Mouse (Mus musculus): Measurements from ENCODE around the gene Gm42372. TPM values are rescaled to one million over a fixed set of nuclear protein-coding genes. Genes with fewer than 3 reads are reported as not detected.

The Gm42372 gene
- total RNA-seq (2014; rRNA removed) = 0.07 TPM in 1 of 2 replicates, not detected in the other
- not detected in 2 replicates for polyA plus RNA-seq (2012; rRNA removed)

GRCm38 (mm10) chr7:16982859-16983568 is at the start of gene Gm42372:
Gm42372 (plus strand) TSS chr7:16983086.
- 45% methylated on average over 26 of the region's 26 CpGs for WGBS
- no peaks in the 10 kb centered on the region for H3K36me3 ChIP-seq (ENCODE audit: control insufficient read depth, insufficient read depth, low read length)
- H3K79me2 ChIP-seq (ENCODE audit: control insufficient read depth, insufficient read depth, low read length) = no peaks in the 10 kb centered on the region
- DNase-seq (ENCODE audit: extremely low read depth, low read depth, low spot score) = no peak
- no peak within 1 kb of the TSS for H3K27ac ChIP-seq (replicated peaks; ENCODE audit: insufficient read depth, low read depth, low read length)
- H3K9ac ChIP-seq (ENCODE audit: low read depth, low read length) = no peak within 1 kb of the TSS
- no peaks in the 10 kb centered on the region for H3K27me3 ChIP-seq (ENCODE audit: control insufficient read depth, insufficient read depth, low read length)
- no peak for TF ChIP-seq POLR2A (IDR thresholded peaks at IDR 0.05; ENCODE audit: extremely low read depth, insufficient read depth, low read length)
- TF ChIP-seq CTCF (IDR thresholded peaks at IDR 0.05; ENCODE audit: low read depth, low read length) = no peak
- no peak within 1 kb of the TSS for H3K4me3 ChIP-seq (ENCODE audit: insufficient read depth, low read depth, low read length)
- peaks cover 3% of the 10 kb centered on the region; the same call in 1 of the 2 replicates for H3K4me1 ChIP-seq (ENCODE audit: control insufficient read depth, insufficient read depth, low read length)

- no peak for DNase-seq (ENCODE audit: extremely low read depth, low read depth, low spot score)
- no peak overlapping the region for H3K4me3 ChIP-seq (ENCODE audit: insufficient read depth, low read depth, low read length)
Measured at GRCm38 (mm10) chr7:16937312-16937711, 45.6 kb upstream of the Gm42372 start.

GRCm38 (mm10) chr7:16938117-16938791 is 44.6 kb upstream of the Gm42372 start:
- H3K79me2 ChIP-seq (ENCODE audit: control insufficient read depth, insufficient read depth, low read length) = no peaks in the 10 kb centered on the region
- H3K9ac ChIP-seq (ENCODE audit: low read depth, low read length) = no peak overlapping the region
- no peak for DNase-seq (ENCODE audit: extremely low read depth, low read depth, low spot score)
- H3K4me3 ChIP-seq (ENCODE audit: insufficient read depth, low read depth, low read length) = no peak overlapping the region
- TF ChIP-seq CTCF (IDR thresholded peaks at IDR 0.05; ENCODE audit: low read depth, low read length) (no peak), POLR2A (IDR thresholded peaks at IDR 0.05; ENCODE audit: extremely low read depth, insufficient read depth, low read length) (no peak)
- no peaks in the 10 kb centered on the region for H3K4me1 ChIP-seq (ENCODE audit: control insufficient read depth, insufficient read depth, low read length)
- H3K27ac ChIP-seq (replicated peaks; ENCODE audit: insufficient read depth, low read depth, low read length) = no peak overlapping the region
- no peaks in the 10 kb centered on the region for H3K27me3 ChIP-seq (ENCODE audit: control insufficient read depth, insufficient read depth, low read length)
- H3K36me3 ChIP-seq (ENCODE audit: control insufficient read depth, insufficient read depth, low read length) = no peaks in the 10 kb centered on the region
- WGBS = 68% methylated on average over 17 of the region's 17 CpGs

More at GRCm38 (mm10) chr7:16937312-16937711, 45.6 kb upstream of the Gm42372 start:
- Histone ChIP-seq H3K27me3 (ENCODE audit: control insufficient read depth, insufficient read depth, low read length) (no peaks in the 10 kb centered on the region), H3K36me3 (ENCODE audit: control insufficient read depth, insufficient read depth, low read length) (no peaks in the 10 kb centered on the region), H3K9ac (ENCODE audit: low read depth, low read length) (no peak overlapping the region), H3K79me2 (ENCODE audit: control insufficient read depth, insufficient read depth, low read length) (no peaks in the 10 kb centered on the region), H3K4me1 (ENCODE audit: control insufficient read depth, insufficient read depth, low read length) (no peaks in the 10 kb centered on the region), H3K27ac (replicated peaks; ENCODE audit: insufficient read depth, low read depth, low read length) (no peak overlapping the region)
- WGBS = 56% methylated on average over 4 of the region's 4 CpGs
- TF ChIP-seq CTCF (IDR thresholded peaks at IDR 0.05; ENCODE audit: low read depth, low read length) = peak; percentile 54
- no peak for TF ChIP-seq POLR2A (IDR thresholded peaks at IDR 0.05; ENCODE audit: extremely low read depth, insufficient read depth, low read length)

GRCm38 (mm10) chr7:16940292-16940691 is 42.6 kb upstream of the Gm42372 start:
- no peak for TF ChIP-seq POLR2A (IDR thresholded peaks at IDR 0.05; ENCODE audit: extremely low read depth, insufficient read depth, low read length)
- TF ChIP-seq CTCF (IDR thresholded peaks at IDR 0.05; ENCODE audit: low read depth, low read length) = no peak
- no peak overlapping the region for H3K4me3 ChIP-seq (ENCODE audit: insufficient read depth, low read depth, low read length)
- WGBS = 79% methylated on average over 7 of the region's 7 CpGs
- H3K36me3 ChIP-seq (ENCODE audit: control insufficient read depth, insufficient read depth, low read length) = no peaks in the 10 kb centered on the region
- no peak for DNase-seq (ENCODE audit: extremely low read depth, low read depth, low spot score)
- H3K9ac ChIP-seq (ENCODE audit: low read depth, low read length) = no peak overlapping the region
- H3K27me3 ChIP-seq (ENCODE audit: control insufficient read depth, insufficient read depth, low read length) = peaks cover 8% of the 10 kb centered on the region
- H3K79me2 ChIP-seq (ENCODE audit: control insufficient read depth, insufficient read depth, low read length) = no peaks in the 10 kb centered on the region
- H3K27ac ChIP-seq (replicated peaks; ENCODE audit: insufficient read depth, low read depth, low read length) = no peak overlapping the region
- no peaks in the 10 kb centered on the region for H3K4me1 ChIP-seq (ENCODE audit: control insufficient read depth, insufficient read depth, low read length)

- Histone ChIP-seq H3K36me3 (ENCODE audit: control insufficient read depth, insufficient read depth, low read length) (no peaks in the 10 kb centered on the region), H3K27ac (replicated peaks; ENCODE audit: insufficient read depth, low read depth, low read length) (no peak overlapping the region), H3K27me3 (ENCODE audit: control insufficient read depth, insufficient read depth, low read length) (peaks cover 18% of the 10 kb centered on the region), H3K79me2 (ENCODE audit: control insufficient read depth, insufficient read depth, low read length) (no peaks in the 10 kb centered on the region), H3K4me1 (ENCODE audit: control insufficient read depth, insufficient read depth, low read length) (no peaks in the 10 kb centered on the region), H3K4me3 (ENCODE audit: insufficient read depth, low read depth, low read length) (no peak overlapping the region), H3K9ac (ENCODE audit: low read depth, low read length) (no peak overlapping the region)
- no peak for TF ChIP-seq CTCF (IDR thresholded peaks at IDR 0.05; ENCODE audit: low read depth, low read length)
- TF ChIP-seq POLR2A (IDR thresholded peaks at IDR 0.05; ENCODE audit: extremely low read depth, insufficient read depth, low read length) = no peak
- 53% methylated on average over 4 of the region's 4 CpGs for WGBS
- DNase-seq (ENCODE audit: extremely low read depth, low read depth, low spot score) = no peak
Measured at GRCm38 (mm10) chr7:16942861-16943260, 40.0 kb upstream of the Gm42372 start.
